Mouse (Mus musculus): Measurements from ENCODE around the gene Sv2a. TPM values are rescaled to one million over a fixed set of nuclear protein-coding genes. Genes with fewer than 3 reads are reported as not detected.

The Sv2a gene
- polyA plus RNA-seq, 1 experiment from 2014 or later, result 2.6 TPM

- peaks cover 15% of the 10 kb centered on the region for H3K4me1 ChIP-seq (replicated peaks; ENCODE audit: control insufficient read depth, insufficient read depth, low read length)
- no peak overlapping the region for H3K9ac ChIP-seq (ENCODE audit: low read length)
- H3K36me3 ChIP-seq (ENCODE audit: control insufficient read depth, insufficient read depth, low read length), result no peaks in the 10 kb centered on the region
- no peaks in the 10 kb centered on the region for H3K27me3 ChIP-seq (ENCODE audit: control insufficient read depth, insufficient read depth, low read depth, low read length)
- no peak for ATAC-seq (ENCODE audit: low read depth)
- no peaks in the 10 kb centered on the region for H3K9me3 ChIP-seq (ENCODE audit: control insufficient read depth, low read length)
- no peak overlapping the region for H3K4me2 ChIP-seq (ENCODE audit: low read depth, low read length)
- H3K27ac ChIP-seq (ENCODE audit: low read length), result no peak overlapping the region
- no peak overlapping the region for H3K4me3 ChIP-seq (ENCODE audit: low read length)
- 51% methylated on average over 2 of the region's 2 CpGs for WGBS
These were observed 44.5 kb downstream of the Sv2a start for GRCm38 (mm10) chr3:96225421-96225820.

- peak; percentile 16; the same call in 1 of the 2 replicates for ATAC-seq (ENCODE audit: low read depth)
- peaks cover 15% of the 10 kb centered on the region for H3K4me1 ChIP-seq (replicated peaks; ENCODE audit: control insufficient read depth, insufficient read depth, low read length)
- H3K4me2 ChIP-seq (ENCODE audit: low read depth, low read length), result no peak overlapping the region
- WGBS, result 44% methylated on average over 8 of the region's 8 CpGs
- H3K9ac ChIP-seq (ENCODE audit: low read length), result 0 out of 2 replicates have a peak overlapping the region, but pooled peaks have one; percentile 20
- H3K4me3 ChIP-seq (ENCODE audit: low read length), result no peak overlapping the region
- H3K27ac ChIP-seq (ENCODE audit: low read length), result no peak overlapping the region
- H3K36me3 ChIP-seq (ENCODE audit: control insufficient read depth, insufficient read depth, low read length), result no peaks in the 10 kb centered on the region
- H3K27me3 ChIP-seq (ENCODE audit: control insufficient read depth, insufficient read depth, low read depth, low read length), result no peaks in the 10 kb centered on the region
- H3K9me3 ChIP-seq (ENCODE audit: control insufficient read depth, low read length), result no peaks in the 10 kb centered on the region
These were observed 46.0 kb downstream of the Sv2a start for GRCm38 (mm10) chr3:96226695-96227648.

- Histone ChIP-seq H3K4me3 (ENCODE audit: low read length) (no peak overlapping the region), H3K9ac (ENCODE audit: low read length) (no peak overlapping the region), H3K9me3 (ENCODE audit: control insufficient read depth, low read length) (no peaks in the 10 kb centered on the region), H3K27ac (ENCODE audit: low read length) (no peak overlapping the region), H3K4me2 (ENCODE audit: low read depth, low read length) (no peak overlapping the region), H3K4me1 (replicated peaks; ENCODE audit: control insufficient read depth, insufficient read depth, low read length) (peaks cover 4% of the 10 kb centered on the region), H3K27me3 (ENCODE audit: control insufficient read depth, insufficient read depth, low read depth, low read length) (no peaks in the 10 kb centered on the region), H3K36me3 (ENCODE audit: control insufficient read depth, insufficient read depth, low read length) (no peaks in the 10 kb centered on the region)
- no peak for ATAC-seq (ENCODE audit: low read depth)
- 55% methylated on average over 2 of the region's 2 CpGs for whole genome bisulfite sequencing
These were observed 47.9 kb downstream of the Sv2a start for GRCm38 (mm10) chr3:96228828-96229227.

GRCm38 (mm10) chr3:96230404-96230803 lies 49.5 kb downstream of the Sv2a start:
- Histone ChIP-seq H3K36me3 (ENCODE audit: control insufficient read depth, insufficient read depth, low read length) (no peaks in the 10 kb centered on the region), H3K27ac (ENCODE audit: low read length) (no peak overlapping the region), H3K4me3 (ENCODE audit: low read length) (no peak overlapping the region), H3K4me1 (replicated peaks; ENCODE audit: control insufficient read depth, insufficient read depth, low read length) (peaks cover 4% of the 10 kb centered on the region), H3K9me3 (ENCODE audit: control insufficient read depth, low read length) (no peaks in the 10 kb centered on the region), H3K9ac (ENCODE audit: low read length) (no peak overlapping the region), H3K4me2 (ENCODE audit: low read depth, low read length) (no peak overlapping the region), H3K27me3 (ENCODE audit: control insufficient read depth, insufficient read depth, low read depth, low read length) (no peaks in the 10 kb centered on the region)
- ATAC-seq (ENCODE audit: low read depth), result no peak
- 77% methylated on average over 2 of the region's 2 CpGs for WGBS

- 57% methylated on average over 4 of the region's 4 CpGs for WGBS
- no peak for ATAC-seq (ENCODE audit: low read depth)
These were observed 50.2 kb downstream of the Sv2a start for GRCm38 (mm10) chr3:96230910-96231757.

GRCm38 (mm10) chr3:96231758-96232120 lies 50.8 kb downstream of the Sv2a start:
- Histone ChIP-seq H3K4me3 (ENCODE audit: low read length) (no peak overlapping the region), H3K9ac (ENCODE audit: low read length) (no peak overlapping the region), H3K27ac (ENCODE audit: low read length) (no peak overlapping the region), H3K27me3 (ENCODE audit: control insufficient read depth, insufficient read depth, low read depth, low read length) (no peaks in the 10 kb centered on the region), H3K9me3 (ENCODE audit: control insufficient read depth, low read length) (no peaks in the 10 kb centered on the region), H3K4me2 (ENCODE audit: low read depth, low read length) (no peak overlapping the region), H3K4me1 (replicated peaks; ENCODE audit: control insufficient read depth, insufficient read depth, low read length) (peaks cover 7% of the 10 kb centered on the region), H3K36me3 (ENCODE audit: control insufficient read depth, insufficient read depth, low read length) (no peaks in the 10 kb centered on the region)
- peak; percentile 44; the same call in 1 of the 2 replicates for ATAC-seq (ENCODE audit: low read depth)
- 37% methylated on average over 2 of the region's 2 CpGs for WGBS

More at GRCm38 (mm10) chr3:96230910-96231757, 50.2 kb downstream of the Sv2a start:
- Histone ChIP-seq H3K9me3 (ENCODE audit: control insufficient read depth, low read length) (no peaks in the 10 kb centered on the region), H3K4me2 (ENCODE audit: low read depth, low read length) (no peak overlapping the region), H3K36me3 (ENCODE audit: control insufficient read depth, insufficient read depth, low read length) (no peaks in the 10 kb centered on the region), H3K9ac (ENCODE audit: low read length) (no peak overlapping the region), H3K27me3 (ENCODE audit: control insufficient read depth, insufficient read depth, low read depth, low read length) (no peaks in the 10 kb centered on the region), H3K4me1 (replicated peaks; ENCODE audit: control insufficient read depth, insufficient read depth, low read length) (peaks cover 4% of the 10 kb centered on the region), H3K27ac (ENCODE audit: low read length) (no peak overlapping the region), H3K4me3 (ENCODE audit: low read length) (no peak overlapping the region)

GRCm38 (mm10) chr3:96234914-96235313 lies 54.0 kb downstream of the Sv2a start:
- no peaks in the 10 kb centered on the region for H3K36me3 ChIP-seq (ENCODE audit: control insufficient read depth, insufficient read depth, low read length)
- H3K4me1 ChIP-seq (replicated peaks; ENCODE audit: control insufficient read depth, insufficient read depth, low read length), result peaks cover 18% of the 10 kb centered on the region
- no peak for ATAC-seq (ENCODE audit: low read depth)
- no peaks in the 10 kb centered on the region for H3K27me3 ChIP-seq (ENCODE audit: control insufficient read depth, insufficient read depth, low read depth, low read length)
- no peak overlapping the region for H3K9ac ChIP-seq (ENCODE audit: low read length)
- H3K27ac ChIP-seq (ENCODE audit: low read length), result no peak overlapping the region
- H3K4me2 ChIP-seq (ENCODE audit: low read depth, low read length), result no peak overlapping the region
- no peaks in the 10 kb centered on the region for H3K9me3 ChIP-seq (ENCODE audit: control insufficient read depth, low read length)
- 92% methylated on average over 2 of the region's 2 CpGs for WGBS
- H3K4me3 ChIP-seq (ENCODE audit: low read length), result no peak overlapping the region

- Histone ChIP-seq H3K9me3 (ENCODE audit: control insufficient read depth, low read length) (no peaks in the 10 kb centered on the region), H3K27me3 (ENCODE audit: control insufficient read depth, insufficient read depth, low read depth, low read length) (no peaks in the 10 kb centered on the region)
These were observed 54.9 kb downstream of the Sv2a start for GRCm38 (mm10) chr3:96235836-96236235.

GRCm38 (mm10) chr3:96236834-96237334 lies 55.9 kb downstream of the Sv2a start:
- peak overlapping the region; percentile 75 for H3K9ac ChIP-seq (ENCODE audit: low read length)
- no peaks in the 10 kb centered on the region for H3K27me3 ChIP-seq (ENCODE audit: control insufficient read depth, insufficient read depth, low read depth, low read length)
- H3K36me3 ChIP-seq (ENCODE audit: control insufficient read depth, insufficient read depth, low read length), result no peaks in the 10 kb centered on the region
- H3K27ac ChIP-seq (ENCODE audit: low read length), result peak overlapping the region; percentile 84
- H3K4me1 ChIP-seq (replicated peaks; ENCODE audit: control insufficient read depth, insufficient read depth, low read length), result peaks cover 23% of the 10 kb centered on the region
- H3K9me3 ChIP-seq (ENCODE audit: control insufficient read depth, low read length), result no peaks in the 10 kb centered on the region
- peak overlapping the region; percentile 68 for H3K4me2 ChIP-seq (ENCODE audit: low read depth, low read length)
- ATAC-seq (ENCODE audit: low read depth), result no peak
- 65% methylated on average over 4 of the region's 4 CpGs for WGBS
- H3K4me3 ChIP-seq (ENCODE audit: low read length), result peak overlapping the region; percentile 62

More at GRCm38 (mm10) chr3:96235836-96236235, 54.9 kb downstream of the Sv2a start:
- no peak for ATAC-seq (ENCODE audit: low read depth)
- no peak overlapping the region for H3K4me2 ChIP-seq (ENCODE audit: low read depth, low read length)
- H3K27ac ChIP-seq (ENCODE audit: low read length), result no peak overlapping the region
- no peaks in the 10 kb centered on the region for H3K36me3 ChIP-seq (ENCODE audit: control insufficient read depth, insufficient read depth, low read length)
- no peak overlapping the region for H3K9ac ChIP-seq (ENCODE audit: low read length)
- no peak overlapping the region for H3K4me3 ChIP-seq (ENCODE audit: low read length)
- WGBS, result 26% methylated on average over 3 of the region's 3 CpGs
- peaks cover 20% of the 10 kb centered on the region for H3K4me1 ChIP-seq (replicated peaks; ENCODE audit: control insufficient read depth, insufficient read depth, low read length)

Data from lung, embryonic 16.5 days (tissue).